Mouse (Mus musculus) forebrain, embryonic 11.5 days (tissue): ENCODE results near the gene Ifna12. TPM values are rescaled to one million over a fixed set of nuclear protein-coding genes. Genes with fewer than 3 reads are reported as not detected.
"Not testable (repeated sequence)": the region's sequence is repeated elsewhere in the genome, so short reads cannot be mapped to it uniquely, and the experiment has no call there.

Experiments
- ATAC-seq: fragments of 200-750 bp; cut with Nextera tagmentation; replicated peaks from 2 replicates; pipeline ENCODE4 v1.8.0; 2017; ENCODE audit warnings: moderate TSS enrichment; ENCODE audit not compliant: low FRiP score
- DNase-seq: peaks from one replicate; pipeline ENCODE4 v3.0.0-alpha.2; 2017; ENCODE audit warnings: low spot score
- H3K27ac ChIP-seq: fragments of 300-500 bp; sonication (generic); 2 replicates; pipeline ENCODE4 v1.5.1; 2014; ENCODE audit warnings: low read depth, low read length
- H3K27me3 ChIP-seq: fragments of 300-500 bp; sonication (generic); 2 replicates; pipeline ENCODE4 v1.6.1; 2014; ENCODE audit warnings: mild to moderate bottlenecking, low read length, mixed read lengths; ENCODE audit not compliant: control insufficient read depth, insufficient read depth
- H3K36me3 ChIP-seq: fragments of 300-500 bp; sonication (generic); 2 replicates; pipeline ENCODE4 v1.6.1; 2014; ENCODE audit warnings: mild to moderate bottlenecking, low read length, moderate library complexity, mixed read lengths; ENCODE audit not compliant: control insufficient read depth, insufficient read depth
- H3K4me1 ChIP-seq: fragments of 300-500 bp; sonication (generic); replicated peaks from 2 replicates; pipeline ENCODE4 v1.6.1; 2014; ENCODE audit warnings: low read length, mixed read lengths; ENCODE audit not compliant: control insufficient read depth, insufficient read depth
- H3K4me2 ChIP-seq: fragments of 300-500 bp; sonication (generic); 2 replicates; pipeline ENCODE4 v1.6.1; 2014; ENCODE audit warnings: low read depth, mild to moderate bottlenecking, low read length, moderate library complexity, mixed read lengths; ENCODE audit not compliant: severe bottlenecking
- H3K4me3 ChIP-seq: fragments of 300-500 bp; sonication (generic); 2 replicates; pipeline ENCODE4 v1.5.1; 2014; ENCODE audit warnings: low read depth, low read length
- H3K9ac ChIP-seq: fragments of 300-500 bp; sonication (generic); 2 replicates; pipeline ENCODE4 v1.6.1; 2014; ENCODE audit warnings: low read length
- H3K9me3 ChIP-seq: fragments of 300-500 bp; sonication (generic); 2 replicates; pipeline ENCODE4 v1.6.1; 2016; ENCODE audit warnings: low read length, mixed read lengths; ENCODE audit not compliant: control insufficient read depth
- polyA plus RNA-seq: library from polyadenylated mRNA; unstranded; fragments of >200 nt; fragmentation: Nextera tagmentation; extraction: Ambion mirVana; gene quantifications from 2 replicates; pipeline ENCODE4 v1.2.1, GENCODE M21; 2014

Ifna12 gene
- polyA plus RNA-seq, 1 experiment from 2014 or later = not detected

DNA sequence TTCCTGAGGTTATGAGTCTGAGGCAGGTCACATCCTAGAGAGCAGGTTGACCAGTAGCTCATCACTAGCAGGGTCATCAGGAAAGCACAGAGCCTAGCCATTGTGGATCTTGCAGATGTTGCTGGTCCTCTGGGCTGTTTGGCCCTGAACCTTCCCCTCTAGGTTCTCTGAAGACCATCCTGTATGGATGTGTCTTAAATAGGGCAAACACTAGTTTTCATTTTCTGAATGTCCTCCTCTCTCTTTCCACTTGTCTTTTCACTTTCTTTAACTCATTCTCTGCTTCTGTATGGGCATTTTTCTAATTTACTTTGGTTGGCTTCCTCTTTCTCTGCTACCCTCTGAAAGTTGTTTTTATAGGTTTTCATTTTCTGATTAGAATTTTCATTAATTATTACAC is 45.0 kb downstream of the Ifna12 start, which contains the start of gene Ifna15:
TSS of gene Ifna15 (minus strand) at position 101 of the 400 bp plus-strand sequence.
- DNase-seq, H3K27me3 ChIP-seq, ATAC-seq, H3K9ac ChIP-seq, H3K27ac ChIP-seq, H3K4me3 ChIP-seq, H3K4me2 ChIP-seq, H3K4me1 ChIP-seq, H3K36me3 ChIP-seq, H3K9me3 ChIP-seq: not testable (repeated sequence)

Other genes starting within 250 kb of the Ifna12 start
- gene Hacd4, start 164.4 kb downstream of the Ifna12 start, polyA plus RNA-seq = 3.1 and 3.8 TPM in 2 replicates
- not detected in 2 replicates for gene Ifnb1, start 80.6 kb downstream of the Ifna12 start, polyA plus RNA-seq
- gene Ifna15, start 45.1 kb downstream of the Ifna12 start, polyA plus RNA-seq = not detected in 2 replicates
- gene Ifna14, start 31.6 kb downstream of the Ifna12 start, polyA plus RNA-seq = not detected in 2 replicates
- gene Ifna9, start 11.0 kb downstream of the Ifna12 start, polyA plus RNA-seq = not detected in 2 replicates
- gene C87499, start 31.0 kb upstream of the Ifna12 start, polyA plus RNA-seq = not detected in 2 replicates
- not detected in 2 replicates for gene Ifna13, start 41.1 kb upstream of the Ifna12 start, polyA plus RNA-seq
- not detected in 2 replicates for gene Ifna16, start 73.5 kb upstream of the Ifna12 start, polyA plus RNA-seq
- gene Ifna2, start 80.5 kb upstream of the Ifna12 start, polyA plus RNA-seq = not detected in 2 replicates
- gene Ifnab, start 88.0 kb upstream of the Ifna12 start, polyA plus RNA-seq = not detected in 2 replicates
- 0.81 and 1.3 TPM in 2 replicates for gene Gm26566, start 118.4 kb upstream of the Ifna12 start, polyA plus RNA-seq
- 136 and 144 TPM in 2 replicates for gene Klhl9, start 119.1 kb upstream of the Ifna12 start, polyA plus RNA-seq
- gene Gm13271, start 151.5 kb upstream of the Ifna12 start, polyA plus RNA-seq = not detected in 2 replicates
- 0.19 TPM in 1 of 2 replicates, not detected in the other for gene Gm13283, start 156.7 kb upstream of the Ifna12 start, polyA plus RNA-seq
- 0.20 and 0.53 TPM in 2 replicates for gene Gm13290, start 170.5 kb upstream of the Ifna12 start, polyA plus RNA-seq
- not detected in 2 replicates for gene Gm13289, start 173.5 kb upstream of the Ifna12 start, polyA plus RNA-seq
- not detected in 2 replicates for gene Gm13272, start 176.5 kb upstream of the Ifna12 start, polyA plus RNA-seq
- not detected in 2 replicates for gene Ifnz, start 178.8 kb upstream of the Ifna12 start, polyA plus RNA-seq
- not detected in 2 replicates for gene Gm13276, start 182.3 kb upstream of the Ifna12 start, polyA plus RNA-seq
- not detected in 2 replicates for gene Gm13277, start 185.3 kb upstream of the Ifna12 start, polyA plus RNA-seq
- not detected in 2 replicates for gene Gm13278, start 188.2 kb upstream of the Ifna12 start, polyA plus RNA-seq
- not detected in 2 replicates for gene Gm13275, start 191.1 kb upstream of the Ifna12 start, polyA plus RNA-seq
- not detected in 2 replicates for gene Gm13279, start 194.0 kb upstream of the Ifna12 start, polyA plus RNA-seq
- 1.3 TPM in 1 of 2 replicates, not detected in the other for gene Gm13285, start 196.3 kb upstream of the Ifna12 start, polyA plus RNA-seq
- not detected in 2 replicates for gene Gm13287, start 199.9 kb upstream of the Ifna12 start, polyA plus RNA-seq
- gene Gm13288, start 202.2 kb upstream of the Ifna12 start, polyA plus RNA-seq = not detected in 2 replicates
- not detected in 2 replicates for gene Ifna7, start 212.9 kb upstream of the Ifna12 start, polyA plus RNA-seq
- gene Ifna11, start 216.6 kb upstream of the Ifna12 start, polyA plus RNA-seq = not detected in 2 replicates
- gene Ifna6, start 224.0 kb upstream of the Ifna12 start, polyA plus RNA-seq = not detected in 2 replicates
- not detected in 2 replicates for gene Ifna5, start 232.1 kb upstream of the Ifna12 start, polyA plus RNA-seq
- not detected in 2 replicates for gene Ifna4, start 238.5 kb upstream of the Ifna12 start, polyA plus RNA-seq
- not detected in 2 replicates for gene Ifna1, start 246.7 kb upstream of the Ifna12 start, polyA plus RNA-seq